Mouse (Mus musculus): ENCODE measurements around the gene Luc7l2.
"Not testable (repeated sequence)": the region's sequence is repeated elsewhere in the genome, so short reads cannot be mapped to it uniquely, and the experiment has no call there.

Luc7l2 gene

GRCm38 (mm10) chr6:38551062-38551988, at the start of gene Luc7l2:
TSS of gene Luc7l2 (plus strand) at chr6:38551334.
- DNase-seq (ENCODE audit: low read depth, low spot score): peak; percentile 98

GRCm38 (mm10) chr6:38512096-38512495, 39.0 kb upstream of the Luc7l2 start:
- no peak for DNase-seq (ENCODE audit: low read depth, low spot score)

GRCm38 (mm10) chr6:38512830-38513229, 38.3 kb upstream of the Luc7l2 start:
- no peak for DNase-seq (ENCODE audit: low read depth, low spot score)

- DNase-seq (ENCODE audit: low read depth, low spot score): no peak
Observed at GRCm38 (mm10) chr6:38515201-38515600, 35.9 kb upstream of the Luc7l2 start.

GRCm38 (mm10) chr6:38523851-38524250, 27.3 kb upstream of the Luc7l2 start:
- no peak for DNase-seq (ENCODE audit: low read depth, low spot score)

- DNase-seq (ENCODE audit: low read depth, low spot score): no peak
Observed at GRCm38 (mm10) chr6:38531211-38531820, 19.8 kb upstream of the Luc7l2 start.

GRCm38 (mm10) chr6:38532500-38533420, 18.4 kb upstream of the Luc7l2 start:
- DNase-seq (ENCODE audit: low read depth, low spot score): peak; percentile 13

GRCm38 (mm10) chr6:38533428-38534405, 17.4 kb upstream of the Luc7l2 start, which contains the start of gene Fmc1:
TSS of gene Fmc1 (plus strand) at chr6:38533502.
- peak; percentile 97 for DNase-seq (ENCODE audit: low read depth, low spot score)

GRCm38 (mm10) chr6:38534640-38535365, 16.3 kb upstream of the Luc7l2 start:
- DNase-seq (ENCODE audit: low read depth, low spot score): peak; percentile 99

- no peak for DNase-seq (ENCODE audit: low read depth, low spot score)
Observed at GRCm38 (mm10) chr6:38535366-38535690, 15.8 kb upstream of the Luc7l2 start.

- no peak for DNase-seq (ENCODE audit: low read depth, low spot score)
Observed at GRCm38 (mm10) chr6:38535788-38536187, 15.3 kb upstream of the Luc7l2 start.

GRCm38 (mm10) chr6:38544141-38544540, 7.0 kb upstream of the Luc7l2 start:
- DNase-seq (ENCODE audit: low read depth, low spot score): not testable (repeated sequence)

GRCm38 (mm10) chr6:38547005-38547404, 4.1 kb upstream of the Luc7l2 start:
- DNase-seq (ENCODE audit: low read depth, low spot score): not testable (repeated sequence)

- no peak for DNase-seq (ENCODE audit: low read depth, low spot score)
Observed at GRCm38 (mm10) chr6:38547707-38548106, 3.4 kb upstream of the Luc7l2 start.

GRCm38 (mm10) chr6:38548595-38548994, 2.5 kb upstream of the Luc7l2 start:
- DNase-seq (ENCODE audit: low read depth, low spot score): not testable (repeated sequence)

GRCm38 (mm10) chr6:38549840-38550239, 1.3 kb upstream of the Luc7l2 start:
- not testable (repeated sequence) for DNase-seq (ENCODE audit: low read depth, low spot score)

GRCm38 (mm10) chr6:38550250-38551061, 678 bp upstream of the Luc7l2 start:
- DNase-seq (ENCODE audit: low read depth, low spot score): no peak

- DNase-seq (ENCODE audit: low read depth, low spot score): peak; percentile 89
Observed at GRCm38 (mm10) chr6:38551989-38552635, 978 bp downstream of the Luc7l2 start.

GRCm38 (mm10) chr6:38552636-38553000, 1.5 kb downstream of the Luc7l2 start:
- DNase-seq (ENCODE audit: low read depth, low spot score): no peak

All from retina, postnatal 7 days (tissue).